Mouse (Mus musculus): ENCODE measurements at regions not wholly inside any gene's neighbourhood (a gene's known extent, or its start where the extent isn't known, plus 50 kb on each side); places are given as distances from the start of the nearest gene placed in this dataset.

DNA sequence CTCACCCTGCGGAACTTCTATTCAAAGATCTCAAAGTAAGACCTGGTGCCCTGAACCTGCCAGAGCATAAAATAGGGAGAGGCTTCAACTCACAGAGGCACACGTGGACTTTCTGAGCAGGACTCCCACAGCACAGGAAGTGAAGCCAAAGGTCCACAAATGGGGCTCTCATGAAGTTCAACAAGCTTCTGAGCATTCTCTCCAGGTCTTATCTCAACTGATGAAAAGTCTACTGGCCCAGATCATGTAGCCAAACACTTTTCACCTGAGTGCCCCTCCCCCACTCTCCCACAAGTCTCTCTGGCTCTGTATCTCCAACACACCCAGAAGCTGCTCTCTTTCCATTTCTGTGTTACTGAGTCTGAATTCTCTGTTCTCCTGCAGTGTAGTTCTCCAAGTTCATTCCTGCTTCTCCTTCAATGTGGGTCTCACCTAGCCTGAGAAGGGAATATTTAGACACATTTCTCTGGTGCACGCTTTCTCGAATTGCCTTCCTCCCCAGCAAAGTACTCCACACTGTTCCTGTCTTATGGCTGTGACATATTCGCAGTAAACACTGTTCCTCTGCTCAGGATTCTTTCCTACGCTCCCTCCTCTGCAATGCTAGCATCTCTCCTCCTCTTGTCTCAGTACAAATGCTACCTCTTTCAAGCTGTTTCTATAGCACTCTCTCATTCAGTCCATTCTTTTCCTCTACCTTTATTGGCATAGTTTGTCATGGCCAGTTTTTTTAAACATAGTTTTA lies 303.4 kb upstream of the Adamts9 start:
- DNase-seq, result no peak

DNA sequence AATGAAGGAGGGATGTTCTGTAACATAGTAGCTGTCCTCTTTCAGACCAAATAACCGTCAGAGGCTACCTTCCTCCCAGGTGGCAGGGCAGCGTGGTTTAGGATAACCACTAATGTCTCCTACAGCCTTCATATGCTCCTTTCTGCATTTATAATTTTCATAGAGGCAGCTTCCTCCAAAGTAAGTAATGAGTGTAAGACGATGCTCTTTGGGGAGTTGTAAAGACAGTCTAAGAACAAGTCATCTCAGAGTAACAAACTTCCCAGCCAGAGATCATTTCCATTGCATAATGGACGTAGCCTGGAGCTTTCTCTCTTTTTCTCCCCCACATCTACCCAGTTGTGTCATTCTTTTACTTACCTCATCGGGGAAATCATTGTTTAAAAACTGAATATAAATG lies 292.3 kb upstream of the Adamts9 start:
- no peak for DNase-seq

DNA sequence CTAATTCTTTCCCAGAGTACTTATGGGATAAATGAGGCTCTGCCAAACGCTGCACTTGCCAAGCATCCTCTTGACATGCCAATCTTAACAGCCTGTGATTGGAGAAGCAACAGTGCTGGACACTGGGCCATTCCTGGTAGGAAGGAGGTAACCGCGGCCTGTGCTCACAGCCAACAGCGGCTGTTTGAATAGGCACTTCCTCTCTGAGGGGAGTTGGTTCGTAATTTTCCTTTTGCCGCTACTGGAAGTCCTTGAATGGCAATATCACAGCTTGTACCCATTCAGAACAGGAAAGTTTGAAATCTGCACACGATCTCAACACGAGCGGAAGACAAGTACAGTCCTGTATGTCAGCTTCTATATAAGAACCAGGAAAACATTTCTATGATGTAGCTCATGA lies 289.3 kb upstream of the Adamts9 start:
- DNase-seq, result no peak

DNA sequence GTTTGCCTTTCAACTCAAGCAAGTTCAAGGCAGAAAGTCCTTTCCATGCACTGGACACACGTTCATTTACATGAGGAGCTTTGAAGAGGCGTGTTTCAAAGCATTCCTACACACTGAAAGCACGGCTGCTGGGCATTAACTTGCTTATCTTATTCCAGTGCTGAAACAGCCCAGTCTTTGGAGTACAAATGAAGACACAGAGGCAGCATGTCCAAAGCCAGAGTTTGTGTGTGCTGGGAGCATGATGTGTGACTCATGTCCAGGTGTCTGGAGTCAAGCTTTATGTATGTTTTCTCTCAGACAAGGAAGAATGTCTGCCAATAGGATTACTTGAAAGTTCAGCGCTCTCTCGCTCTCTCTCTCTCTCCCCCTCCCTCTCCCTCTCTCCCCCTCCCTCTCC lies 287.2 kb upstream of the Adamts9 start:
- no peak for DNase-seq

DNA sequence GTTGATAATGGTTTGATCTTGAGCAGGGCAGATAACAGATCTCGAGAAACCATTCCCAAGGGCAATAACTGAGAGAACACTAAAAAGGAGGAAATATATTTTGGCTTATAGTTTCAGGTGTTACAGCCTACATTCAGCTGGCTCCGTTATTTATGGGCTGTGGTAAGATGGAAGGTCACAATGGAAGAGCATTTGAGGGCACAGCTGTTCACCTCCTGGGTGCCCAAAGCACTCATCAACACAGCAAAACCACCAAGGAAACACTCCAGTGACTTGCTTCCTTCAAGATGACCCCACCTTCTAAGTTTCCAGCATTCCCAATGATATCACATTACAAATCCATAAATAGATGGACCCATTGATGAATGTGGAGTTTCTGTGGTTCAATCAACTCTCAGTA lies 286.0 kb upstream of the Adamts9 start:
- DNase-seq, result no peak

DNA sequence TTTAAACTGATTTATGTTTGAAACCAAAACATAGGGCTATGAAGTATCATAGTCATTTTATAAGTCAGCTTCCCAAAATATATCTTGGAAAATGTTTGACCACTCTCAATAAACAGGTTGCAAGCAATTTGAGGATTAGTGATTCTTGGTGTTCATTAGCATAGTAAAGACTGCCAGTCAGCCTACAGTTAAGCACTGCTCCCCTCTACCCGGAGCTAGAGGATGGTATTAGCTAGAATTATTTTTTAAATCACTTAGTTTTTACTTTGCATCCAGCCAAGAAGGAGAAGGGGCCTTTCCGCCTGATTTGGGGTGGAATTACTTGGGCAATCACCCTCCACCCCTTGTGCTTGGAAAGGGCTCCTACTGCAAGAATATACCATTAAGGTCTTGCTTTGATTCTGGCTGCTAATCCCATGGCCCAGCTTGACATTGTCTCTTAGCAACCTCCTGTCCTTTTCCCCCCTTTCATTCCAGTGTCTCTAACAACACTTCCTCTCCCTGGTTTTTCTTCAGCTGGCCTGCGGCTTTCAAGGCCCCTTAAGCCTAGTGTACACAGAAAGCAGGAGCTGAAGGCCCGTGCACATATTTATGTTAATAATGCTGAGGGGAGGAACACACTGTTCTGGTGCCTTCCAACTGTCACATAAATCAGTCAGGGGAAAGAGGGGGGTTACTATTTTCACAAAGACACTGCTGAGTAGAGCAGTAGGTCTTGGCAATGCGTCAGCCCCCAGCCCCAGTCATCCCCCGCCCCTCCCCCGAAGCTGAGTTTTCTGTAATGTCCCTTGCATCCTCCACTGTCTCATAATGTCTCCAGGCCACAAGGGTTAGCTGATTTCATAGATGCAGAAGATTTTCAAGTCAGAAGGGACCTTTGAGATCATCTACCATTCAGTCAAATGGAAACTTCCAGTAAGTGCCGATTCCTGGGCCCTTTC lies 280.6 kb upstream of the Adamts9 start:
- DNase-seq, result peak; percentile 64

DNA sequence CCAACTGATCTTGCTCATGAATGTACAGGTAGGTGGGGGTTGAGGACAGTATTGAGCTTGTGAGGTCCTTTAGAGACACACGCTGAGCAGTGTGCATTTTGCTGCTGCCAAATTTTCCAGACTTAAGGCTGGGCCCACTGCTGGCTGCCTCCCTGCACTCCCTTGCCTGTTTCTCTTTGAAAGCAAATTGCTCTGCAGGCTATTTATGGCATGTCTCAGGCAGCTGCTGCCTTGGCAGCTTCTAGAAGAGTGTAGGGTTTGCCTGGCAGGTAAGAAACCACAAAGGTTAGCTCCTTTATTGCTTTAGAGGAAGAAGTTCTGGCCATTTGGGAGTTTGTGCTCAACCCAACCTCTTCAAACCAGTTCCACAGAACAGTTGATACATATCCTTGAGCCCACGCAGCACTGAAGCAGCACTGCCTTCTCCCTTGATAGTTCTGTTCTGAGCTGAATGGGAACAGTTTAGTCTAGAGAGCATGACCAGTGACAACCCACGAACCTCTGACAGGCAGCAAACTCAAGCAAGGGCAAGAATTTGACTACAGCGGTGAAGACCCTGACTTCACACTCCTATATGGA lies 274.8 kb upstream of the Adamts9 start:
- DNase-seq, result no peak

DNA sequence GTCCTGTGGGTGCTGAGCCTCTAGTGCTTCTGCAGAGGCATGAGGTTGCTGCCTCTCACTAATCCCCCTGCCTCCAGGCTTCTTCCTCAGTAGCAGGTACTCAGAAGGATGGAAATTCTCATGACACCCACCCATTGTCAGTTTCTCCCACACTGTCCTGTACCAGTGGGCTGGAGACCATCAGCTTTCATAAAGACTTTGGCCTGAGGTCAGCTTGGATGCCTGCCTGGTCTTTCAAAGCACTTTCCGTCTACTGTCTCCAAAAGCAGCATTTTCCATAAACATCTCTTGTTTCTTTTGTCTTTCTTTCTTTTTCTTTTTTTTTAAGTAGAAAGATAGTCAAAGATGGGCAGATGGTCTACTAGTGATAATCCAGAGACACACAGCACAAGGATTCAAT lies 257.6 kb upstream of the Adamts9 start:
- no peak for DNase-seq

DNA sequence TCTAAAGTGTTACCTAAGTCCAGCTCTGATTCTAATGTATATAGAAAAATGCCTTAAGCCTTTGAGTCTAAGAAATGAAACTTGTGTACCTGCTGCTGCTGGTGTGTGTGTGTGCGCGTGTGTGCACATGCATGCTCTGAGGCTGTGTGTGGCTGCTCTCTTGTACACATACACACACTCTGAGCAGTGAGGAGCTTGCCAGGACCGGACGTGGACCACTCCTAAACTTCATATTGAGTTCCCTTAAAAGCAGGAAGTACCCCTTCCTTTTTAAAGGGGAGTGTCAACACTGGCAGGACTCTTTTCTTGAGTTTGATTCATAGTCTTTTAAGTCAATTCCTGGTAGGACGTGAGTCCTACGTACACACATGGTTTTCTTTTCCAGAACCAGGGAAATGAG lies 251.4 kb upstream of the Adamts9 start:
- DNase-seq, result no peak

DNA sequence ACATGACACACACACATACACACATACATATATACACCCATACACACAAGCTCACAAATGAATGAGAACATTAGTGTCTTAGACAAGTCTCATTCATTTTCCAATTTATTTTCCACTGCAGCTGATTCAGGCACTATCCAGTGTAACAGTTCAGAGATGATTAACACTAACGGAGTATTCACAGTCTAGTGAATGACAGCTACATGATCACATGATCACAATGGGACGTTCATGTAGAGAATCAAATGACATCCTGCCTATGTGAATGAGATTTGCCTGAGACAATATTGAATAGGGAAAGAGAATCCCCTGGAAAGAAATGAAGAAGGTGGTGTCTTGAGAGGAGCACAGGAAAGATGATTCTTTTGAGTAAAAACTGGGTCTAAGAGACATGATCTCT lies 249.7 kb upstream of the Adamts9 start:
- DNase-seq, result no peak

DNA sequence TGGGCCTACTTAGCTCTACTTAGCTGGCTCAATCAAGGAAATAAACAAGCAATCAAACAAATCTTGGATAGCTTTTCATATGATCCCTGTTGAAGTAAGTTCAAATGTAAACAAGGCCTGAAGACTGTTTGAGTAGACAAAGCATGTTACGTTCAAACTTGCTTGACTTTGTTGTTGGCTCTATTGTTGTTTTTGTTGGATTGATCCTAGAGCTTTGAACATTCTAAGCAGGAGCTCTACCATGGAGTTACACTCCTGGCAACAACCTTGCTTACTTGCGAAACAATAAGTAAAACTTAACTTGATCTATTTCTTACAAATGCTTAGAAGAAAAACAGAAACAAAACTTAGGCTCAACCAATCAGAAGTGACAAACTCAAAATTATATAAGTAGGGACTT lies 247.7 kb upstream of the Adamts9 start:
- DNase-seq, result no peak

DNA sequence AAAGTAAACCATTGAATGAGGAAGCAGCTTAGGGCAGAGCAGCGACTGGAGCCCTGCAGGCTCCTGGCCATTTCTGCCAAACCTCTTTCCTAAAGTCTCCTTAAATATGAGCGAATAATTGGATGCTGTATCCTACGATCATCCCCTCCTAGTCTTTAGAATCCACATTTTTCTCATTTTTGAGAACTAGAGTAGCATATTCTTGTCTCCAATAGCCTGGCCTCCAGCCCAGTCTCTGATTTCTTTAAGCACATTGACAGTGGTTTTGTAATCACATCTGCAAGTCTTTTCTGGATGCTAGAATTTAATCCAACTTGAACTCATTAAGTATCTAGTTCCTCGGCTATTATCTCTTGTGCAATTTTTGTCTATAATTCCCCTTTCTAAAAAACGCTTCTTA lies 225.2 kb upstream of the Adamts9 start:
- no peak for DNase-seq

DNA sequence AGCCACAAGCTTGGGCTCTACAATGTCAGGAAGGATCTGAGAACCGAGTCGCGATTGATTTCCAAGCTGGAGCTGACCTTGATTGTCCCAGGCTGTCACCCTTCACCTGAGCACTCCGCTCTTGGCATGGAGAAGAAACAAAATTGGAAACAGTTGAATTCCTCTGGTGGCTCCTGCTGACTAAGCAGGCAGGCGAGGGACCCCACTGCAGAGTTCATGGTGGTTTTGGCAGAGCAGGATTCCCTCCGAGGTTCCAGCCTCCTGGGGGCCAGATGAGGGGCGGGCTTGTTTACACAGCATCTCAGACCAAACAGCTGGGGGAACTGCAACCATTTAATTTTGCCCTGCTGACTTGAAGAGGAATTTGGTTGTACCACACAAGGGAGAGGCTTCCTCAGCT lies 224.0 kb upstream of the Adamts9 start:
- no peak for DNase-seq

DNA sequence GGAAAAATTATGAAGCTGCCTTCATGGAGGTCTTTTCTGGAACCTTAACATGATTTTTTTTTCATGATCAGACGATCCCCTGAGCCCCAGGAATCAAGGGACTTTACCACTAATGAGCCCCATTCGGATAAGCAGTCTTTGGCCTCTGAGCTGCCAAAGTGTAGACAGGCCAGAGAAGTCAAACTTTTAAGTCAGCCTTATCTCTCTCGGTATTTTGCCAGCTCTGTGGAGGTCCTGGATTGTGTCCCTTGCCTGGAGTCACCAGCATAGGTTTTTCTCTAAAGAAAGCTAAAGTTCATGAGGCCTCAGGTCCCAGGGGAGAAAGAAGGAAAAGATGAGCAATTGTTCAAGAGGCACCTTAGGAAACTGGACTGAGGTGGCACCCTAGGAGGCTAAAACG lies 222.7 kb upstream of the Adamts9 start:
- no peak for DNase-seq

DNA sequence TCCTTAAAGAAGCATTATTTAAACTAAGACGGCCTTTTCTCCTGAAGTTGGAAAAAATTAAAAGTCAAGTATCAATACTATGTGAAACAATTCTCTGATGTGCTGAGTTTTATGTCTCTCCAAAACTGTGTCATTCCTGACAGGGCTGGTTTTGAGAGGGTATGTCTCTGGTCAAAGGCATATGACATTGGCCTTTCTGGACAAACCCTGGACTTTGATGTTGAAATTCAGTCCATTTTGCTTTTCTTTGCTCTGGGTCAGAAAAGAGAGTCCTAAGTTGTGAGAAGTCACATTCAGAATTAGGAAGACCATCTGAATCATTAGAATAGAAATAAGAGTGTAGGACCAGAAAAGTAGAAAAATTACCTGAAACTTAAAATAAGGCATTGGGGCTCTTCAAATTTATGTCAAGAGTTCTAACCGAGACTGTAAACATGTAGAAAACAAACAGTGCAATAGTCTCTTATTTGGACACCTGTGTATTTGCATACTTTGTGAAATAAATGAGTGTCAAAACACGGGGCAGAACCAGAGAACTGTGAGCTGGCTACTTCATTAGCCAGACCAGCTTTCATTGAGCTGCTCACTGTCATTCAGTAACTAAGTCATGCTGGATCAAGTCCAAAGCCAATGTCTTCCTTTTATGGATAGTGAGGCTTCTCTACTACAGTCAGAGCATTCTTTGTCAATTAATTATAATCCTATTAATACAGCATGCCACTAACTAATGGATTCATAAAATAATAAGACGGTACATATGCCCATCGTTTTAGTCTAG lies 209.3 kb upstream of the Adamts9 start:
- DNase-seq, result peak; percentile 75

DNA sequence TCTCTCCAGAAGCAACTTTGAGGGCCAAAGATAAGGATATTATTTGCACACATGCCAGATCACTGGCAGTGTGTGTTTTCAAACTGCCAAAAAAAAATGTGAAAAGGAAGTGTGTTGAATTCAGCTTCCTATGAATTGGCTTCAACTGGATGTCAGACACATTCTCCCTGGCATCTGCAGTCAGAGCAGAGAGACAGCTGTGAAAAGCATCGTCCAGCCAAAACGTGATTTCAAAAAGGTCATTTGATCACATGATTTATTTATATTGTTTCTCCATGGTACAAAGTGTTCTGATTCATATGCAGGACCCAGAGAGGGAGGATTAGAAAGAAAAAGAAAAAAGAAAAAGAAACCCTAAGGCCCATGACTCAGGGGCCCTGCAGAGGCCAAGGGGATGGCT lies 207.2 kb upstream of the Adamts9 start:
- DNase-seq, result no peak

DNA sequence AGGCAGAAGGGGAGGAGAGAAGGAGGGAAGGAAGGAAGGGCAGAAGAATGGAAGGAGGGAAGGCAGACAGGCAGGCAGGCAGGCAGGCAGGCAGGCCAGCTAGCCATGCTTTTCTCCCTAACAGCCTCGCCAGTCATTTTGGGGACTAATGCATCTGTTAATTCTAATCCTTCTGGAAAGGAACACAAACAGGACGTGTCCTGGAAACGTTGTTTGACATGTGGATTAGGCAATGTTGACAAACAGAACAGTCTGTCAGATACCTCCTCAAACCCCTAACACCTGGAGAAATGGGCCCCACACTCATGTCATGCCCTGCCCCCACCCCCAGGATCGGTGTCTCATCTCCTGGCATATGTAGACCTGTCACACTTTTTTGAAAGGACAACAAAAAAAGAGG lies 206.7 kb upstream of the Adamts9 start:
- DNase-seq, result no peak

DNA sequence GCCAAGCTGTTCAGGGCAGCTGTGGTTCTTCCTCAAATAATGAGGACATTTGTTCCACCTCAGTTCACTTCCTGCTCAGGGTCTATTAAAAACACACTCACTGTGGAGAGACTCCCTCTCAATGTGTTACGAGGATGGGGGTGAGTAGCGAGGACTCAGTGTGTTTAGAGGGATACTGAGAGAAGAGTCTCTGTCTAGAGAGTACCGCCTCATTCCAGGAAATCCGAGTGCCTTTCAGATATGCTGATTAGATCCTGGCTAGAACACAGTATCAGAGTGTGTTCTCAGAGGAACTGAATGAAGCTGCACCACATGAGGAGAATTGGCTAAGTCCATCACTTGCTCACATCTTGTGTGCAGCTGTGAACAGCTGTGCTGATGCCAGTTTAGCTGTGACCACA lies 197.0 kb upstream of the Adamts9 start:
- DNase-seq, result peak; percentile 58

DNA sequence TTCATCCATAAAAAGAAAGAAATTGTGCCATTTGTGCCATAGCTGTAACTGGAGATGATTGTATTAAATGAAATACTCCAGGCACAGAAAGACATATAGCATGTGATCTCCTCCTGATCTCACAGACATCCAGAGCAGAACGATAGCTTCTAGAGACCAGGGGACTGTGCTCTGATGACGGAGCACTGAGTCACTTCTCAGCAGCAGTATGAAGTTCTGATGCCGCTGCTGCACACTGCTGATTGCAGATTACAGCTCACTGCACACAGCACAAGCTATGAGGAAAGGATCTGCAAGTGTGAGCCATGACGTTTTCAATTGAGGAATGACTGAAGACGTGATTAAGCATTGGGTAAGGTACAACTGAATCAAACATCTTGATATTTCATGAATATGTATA lies 190.6 kb upstream of the Adamts9 start:
- DNase-seq, result no peak

DNA sequence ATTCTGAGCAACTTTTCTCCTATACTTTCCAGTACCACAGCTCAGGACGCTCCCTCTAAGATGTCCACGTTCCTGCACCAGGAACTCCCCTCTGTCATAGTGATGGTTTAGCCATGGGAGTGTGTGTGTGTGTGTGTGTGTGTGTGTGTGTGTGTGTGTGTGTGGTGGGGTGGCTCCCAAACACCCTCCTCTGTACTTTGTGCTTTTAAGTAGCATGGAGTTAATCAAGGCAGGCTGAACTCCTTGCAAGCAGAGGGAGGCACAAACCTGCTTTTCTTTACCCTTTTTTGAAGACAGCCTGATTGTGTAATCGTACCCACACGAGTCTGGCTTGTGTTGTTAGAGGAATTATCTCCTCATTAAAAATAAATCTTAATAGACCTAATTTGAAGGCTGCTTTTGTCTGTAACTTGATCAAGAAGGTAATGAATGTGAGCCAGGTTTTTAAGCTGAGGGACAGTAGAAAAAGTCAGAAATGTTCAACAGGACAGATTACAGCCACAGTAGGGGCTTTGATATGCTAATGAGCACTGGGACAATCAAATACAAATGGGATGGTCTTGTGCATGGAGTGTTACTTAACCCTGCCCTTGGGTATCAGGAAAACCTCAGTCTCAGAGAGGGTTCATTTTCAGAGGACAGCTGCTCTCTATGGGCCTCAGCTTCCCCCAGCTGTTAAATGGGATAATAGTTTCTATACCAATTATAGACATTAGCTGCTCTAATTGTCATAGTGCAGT lies 187.8 kb upstream of the Adamts9 start:
- DNase-seq, result peak; percentile 18

DNA sequence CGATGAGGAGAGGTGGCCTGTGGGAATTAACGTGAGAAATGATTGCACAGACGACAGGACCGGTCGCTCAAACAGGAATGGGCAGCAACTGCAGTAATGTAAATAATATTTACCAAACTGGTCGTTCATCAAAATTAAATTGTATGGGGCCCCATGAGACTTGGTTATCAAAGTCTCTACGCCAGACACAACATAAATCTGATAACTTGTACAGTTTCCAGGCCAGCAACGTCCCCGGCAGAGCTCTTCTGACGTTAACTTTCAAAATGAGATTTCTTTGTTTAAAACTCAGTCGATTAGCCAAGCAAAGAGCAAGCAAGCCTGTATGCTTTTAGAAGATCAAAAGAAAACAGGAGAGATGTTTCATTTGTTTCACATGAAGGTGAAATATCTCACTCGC lies 176.2 kb upstream of the Adamts9 start:
- no peak for DNase-seq

DNA sequence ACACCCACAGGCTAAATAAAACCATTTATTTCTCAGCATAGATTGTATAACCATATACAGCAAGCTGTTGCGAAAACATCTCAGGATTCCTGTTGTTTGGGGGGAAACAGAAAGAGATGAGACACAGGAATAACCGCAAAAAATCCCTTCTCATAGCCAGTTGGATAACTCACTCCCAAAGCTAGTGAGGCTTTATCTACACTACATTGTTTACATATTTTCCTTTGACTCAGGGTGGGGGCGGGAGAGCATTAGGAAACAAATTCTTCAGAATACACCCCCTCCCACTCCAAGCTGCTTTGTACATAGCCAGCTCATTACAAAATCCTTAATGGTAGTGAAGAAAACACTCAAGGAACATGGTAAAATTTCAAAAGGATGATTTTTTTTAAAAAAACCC lies 170.1 kb upstream of the Adamts9 start:
- DNase-seq, result no peak

Data from retina, postnatal 1 day (tissue).